Mouse (Mus musculus) monocyte, adult 5-6 weeks (primary cell): ENCODE measurements around the gene Rfc2. TPM values are rescaled to one million over a fixed set of nuclear protein-coding genes. Genes with fewer than 3 reads are reported as not detected.
"Not testable (repeated sequence)": the region's sequence is repeated elsewhere in the genome, so short reads cannot be mapped to it uniquely, and the experiment has no call there.

Source experiments
- ATAC-seq: fragments of 153-309, 156-312 bp; replicated peaks from 2 replicates; pipeline ENCODE4 v1.8.0; 2017; ENCODE audit warnings: mild to moderate bottlenecking; ENCODE audit not compliant: low TSS enrichment, insufficient number of reproducible peaks, severe bottlenecking, poor library complexity, low FRiP score
- total RNA-seq: library from RNA; stranded (forward); fragments of 200-1000, 200-491, 200-594 nt; gene quantifications from 3 replicates; pipeline ENCODE4 v1.2.3, GENCODE M21; 2017

Rfc2 gene
- total RNA-seq, 1 experiment from 2014 or later = 50.7 TPM

GRCm38 (mm10) chr5:134637820-134638367, 56.7 kb downstream of the Rfc2 start:
- ATAC-seq = no peak

- no peak for ATAC-seq
Observed at GRCm38 (mm10) chr5:134638461-134639268, 57.5 kb downstream of the Rfc2 start.

GRCm38 (mm10) chr5:134639269-134639682, 58.1 kb downstream of the Rfc2 start, which contains the start of gene Eif4h:
Gene Eif4h (minus strand): TSS chr5:134639490.
- ATAC-seq = peak; percentile 87

GRCm38 (mm10) chr5:134640371-134640770, 59.2 kb downstream of the Rfc2 start:
- no peak for ATAC-seq

- no peak for ATAC-seq
Observed at GRCm38 (mm10) chr5:134644121-134644520, 63.0 kb downstream of the Rfc2 start.

GRCm38 (mm10) chr5:134644643-134645118, 63.5 kb downstream of the Rfc2 start:
- no peak for ATAC-seq

GRCm38 (mm10) chr5:134646461-134646860, 65.3 kb downstream of the Rfc2 start:
- ATAC-seq = no peak

- no peak for ATAC-seq
Observed at GRCm38 (mm10) chr5:134647394-134647793, 66.2 kb downstream of the Rfc2 start.

- ATAC-seq = not testable (repeated sequence)
Observed at GRCm38 (mm10) chr5:134648976-134649375, 67.8 kb downstream of the Rfc2 start.

- ATAC-seq = no peak
Observed at GRCm38 (mm10) chr5:134650926-134651325, 69.8 kb downstream of the Rfc2 start.

Other genes starting within 250 kb of the Rfc2 start
- 2.0 to 2.8 TPM (median 2.4 TPM) in 3 replicates for gene Gtf2ird1, start 124.7 kb upstream of the Rfc2 start, total RNA-seq
- 18.2 to 30.1 TPM (median 20.4 TPM) in 3 replicates for gene Clip2, start 28.9 kb upstream of the Rfc2 start, total RNA-seq
- gene Syna, start 21.2 kb upstream of the Rfc2 start, total RNA-seq = not detected in 3 replicates
- gene Lat2, start 33.7 kb downstream of the Rfc2 start, total RNA-seq = 191 to 217 TPM (median 196 TPM) in 3 replicates
- 260 to 269 TPM (median 265 TPM) in 3 replicates for gene Eif4h, start 58.1 kb downstream of the Rfc2 start, total RNA-seq
- gene Limk1, start 107.2 kb downstream of the Rfc2 start, total RNA-seq = 5.1 to 31.9 TPM (median 6.9 TPM) in 3 replicates
- not detected in 3 replicates for gene Eln, start 166.0 kb downstream of the Rfc2 start, total RNA-seq